Mouse (Mus musculus): ENCODE data around the gene Wnt5b.

- TF ChIP-seq EP300 (IDR thresholded peaks at IDR 0.05; ENCODE audit: low read depth) (no peak), CTCF (IDR thresholded peaks at IDR 0.05; ENCODE audit: low read depth) (no peak)
These were observed 112.3 kb downstream of the Wnt5b start for GRCm38 (mm10) chr6:119431751-119432324.

Data from liver, embryonic 14.5 days (tissue).